Mouse (Mus musculus) left cerebral cortex, adult 8-10 months (tissue): ENCODE results near the gene Cdyl. TPM values are rescaled to one million over a fixed set of nuclear protein-coding genes. Genes with fewer than 3 reads are reported as not detected.

Experiments
- DNase-seq, 2 experiments: peaks; one replicate each; pipeline ENCODE4 v3.0.0; 2022; ENCODE audit warnings: low spot score in 2 of 2
- total RNA-seq, 4 experiments: library from RNA; stranded (reverse); gene quantifications; 2 replicates each; pipeline ENCODE4 v1.2.4; 2022

The Cdyl gene
- total RNA-seq, 4 experiments from 2014 or later: 35.9 to 59.7 (median 48.1) TPM

DNA sequence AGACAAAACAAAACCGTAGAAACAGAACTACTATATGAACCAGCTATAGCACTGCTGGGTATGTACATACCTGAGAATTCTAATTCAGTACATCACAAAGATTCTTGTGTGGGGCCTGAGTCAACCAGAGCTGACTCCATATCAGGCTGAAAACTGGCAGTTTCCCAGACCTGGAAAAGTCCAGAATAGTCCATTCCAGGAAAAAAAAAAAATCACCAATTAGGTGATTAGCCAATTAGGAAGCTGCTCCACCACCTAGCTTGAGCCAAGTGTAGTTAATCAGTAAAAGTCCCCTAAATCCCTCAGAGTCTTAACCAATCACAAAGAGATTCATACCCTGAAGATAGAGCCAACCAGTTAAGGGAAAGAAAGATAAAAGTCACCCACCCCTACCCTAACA is 251.8 kb downstream of the Cdyl start:
- DNase-seq: no peak

Other genes with a start within 250 kb of the Cdyl start
- gene Rpp40, start 246.5 kb downstream of the Cdyl start, total RNA-seq: 10 to 100 TPM in 2 of 4 experiments, 1 to 10 TPM in 2; 4.0 to 10.8 (median 8.6) TPM